Mouse (Mus musculus) cerebellum, adult 8-10 months (tissue): Measurements from ENCODE around the gene 1700016K19Rik.
A peak's percentile ranks its signal among the peaks of the same experiment; 100 is the strongest.
"Not testable (repeated sequence)": the region's sequence is repeated elsewhere in the genome, so short reads cannot be mapped to it uniquely, and the experiment has no call there.

Experiments
- DNase-seq: peaks from one replicate; pipeline ENCODE4 v3.0.0; 2022

1700016K19Rik gene

DNA sequence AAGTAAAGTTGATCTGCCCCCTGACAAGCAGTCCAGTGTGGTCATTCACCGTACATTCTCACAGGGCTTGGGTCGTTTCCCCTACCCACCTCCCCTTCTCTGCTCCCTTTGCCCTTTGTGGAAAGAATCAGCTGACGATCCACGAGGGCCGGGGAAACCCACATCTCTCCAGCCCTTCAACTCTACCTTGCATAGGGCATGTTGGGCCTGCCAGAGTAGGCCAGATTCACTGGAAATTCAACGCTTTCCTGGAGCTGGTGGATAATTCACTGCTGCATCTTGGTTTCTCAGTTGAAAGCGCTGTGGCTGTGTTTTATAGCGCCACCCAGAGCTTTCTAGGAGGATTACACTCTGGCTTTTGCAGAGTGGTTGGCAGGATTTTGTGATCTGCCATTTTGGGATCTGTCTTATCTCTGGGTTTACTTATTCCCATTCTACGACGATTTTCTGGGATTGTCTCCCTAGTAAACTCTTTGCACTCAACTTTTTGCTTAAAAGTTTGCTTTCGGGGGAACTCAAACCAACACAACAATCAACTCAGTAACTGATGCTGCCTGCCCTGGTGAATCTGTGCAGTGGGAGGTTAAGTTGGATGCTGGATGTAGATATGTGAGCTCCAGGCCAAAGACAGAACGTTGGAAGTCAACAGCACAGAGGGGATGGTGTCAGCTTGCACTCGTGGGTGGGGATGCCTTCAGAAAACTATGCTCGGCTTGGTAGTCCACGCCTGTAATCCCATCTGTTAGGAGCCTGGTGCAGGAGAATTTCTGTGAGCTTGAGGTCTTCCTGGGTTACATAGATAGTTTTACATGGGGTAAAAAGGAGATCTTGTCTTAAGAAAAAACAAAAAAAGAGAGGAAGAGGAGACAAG is 8.5 kb upstream of the 1700016K19Rik start:
- DNase-seq: no peak

DNA sequence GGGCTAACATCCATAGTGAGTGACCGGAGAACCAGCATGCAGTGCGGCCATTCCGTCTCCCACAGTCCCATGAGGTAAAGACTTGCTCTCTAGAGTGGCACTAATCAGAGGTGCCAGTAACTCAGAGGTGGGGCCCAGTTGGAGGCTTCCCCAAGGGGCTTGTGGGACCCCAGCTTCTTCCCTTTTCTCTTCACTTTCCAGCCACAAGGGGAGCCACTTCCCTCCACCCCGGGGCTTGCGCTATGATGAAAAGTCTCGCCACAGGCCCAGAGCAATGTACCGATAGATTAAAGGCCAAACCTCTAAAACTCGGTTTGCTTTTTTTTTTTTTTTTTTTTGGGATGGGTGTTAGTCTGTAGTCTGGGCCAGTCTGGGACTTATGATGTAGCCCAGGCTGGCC is 7.8 kb upstream of the 1700016K19Rik start:
- DNase-seq: no peak

DNA sequence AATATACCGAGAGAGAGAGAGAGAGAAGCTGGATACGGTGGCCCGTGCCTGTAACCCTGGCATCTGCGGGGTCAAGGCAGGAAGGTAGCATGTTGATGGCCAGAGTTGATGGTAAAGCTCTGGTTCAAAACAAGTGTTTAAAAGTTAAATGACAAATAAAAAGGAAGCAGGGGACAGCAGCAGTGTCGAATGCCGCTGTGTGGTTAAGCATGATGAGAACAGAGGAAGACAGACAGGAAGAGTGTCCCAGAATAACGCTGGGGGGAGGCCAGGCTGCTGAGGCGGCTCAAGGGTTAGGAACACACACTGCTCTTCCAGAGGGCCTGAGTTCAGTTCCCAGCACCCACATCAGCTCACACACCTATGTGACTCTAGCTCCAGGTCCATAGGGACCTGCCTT is 7.2 kb upstream of the 1700016K19Rik start:
- DNase-seq: no peak

DNA sequence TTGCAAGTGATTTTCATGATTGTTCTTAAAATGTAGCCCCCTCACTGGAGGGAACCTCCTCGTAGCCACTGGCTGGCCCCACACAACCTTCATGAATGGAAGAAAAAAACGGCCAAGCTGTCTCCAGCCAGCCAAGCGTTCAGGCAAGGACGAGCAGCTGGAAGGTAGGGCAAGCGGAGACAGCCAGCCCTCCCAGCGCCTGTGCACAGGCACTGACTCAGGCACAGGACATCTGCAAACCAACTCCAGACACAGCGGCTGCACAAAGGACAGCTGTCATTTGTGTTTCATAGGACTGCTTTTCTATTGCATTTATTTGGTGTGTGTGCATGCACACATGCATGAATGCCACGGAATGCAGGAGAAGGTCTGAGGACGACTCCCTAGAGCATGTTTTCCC is 5.4 kb upstream of the 1700016K19Rik start:
- DNase-seq: no peak

DNA sequence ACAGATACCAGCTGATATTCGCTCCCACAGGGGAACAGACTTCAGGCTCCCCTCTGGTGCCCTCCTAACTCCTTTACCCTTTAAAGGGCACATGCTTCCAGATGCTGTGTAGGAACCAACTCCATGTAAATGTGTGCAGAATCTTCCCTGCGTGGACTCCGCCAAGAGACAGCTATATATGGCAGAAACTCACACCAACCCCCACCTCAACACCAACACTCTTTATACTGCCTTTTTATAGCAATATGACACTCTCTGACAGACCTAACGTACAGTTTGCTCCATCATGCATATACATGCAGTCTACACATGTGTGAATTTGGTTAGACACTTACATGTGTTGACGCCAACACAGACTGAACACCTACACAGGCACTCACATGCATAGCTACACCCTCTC is 989 bp downstream of the 1700016K19Rik start:
- DNase-seq: no peak

DNA sequence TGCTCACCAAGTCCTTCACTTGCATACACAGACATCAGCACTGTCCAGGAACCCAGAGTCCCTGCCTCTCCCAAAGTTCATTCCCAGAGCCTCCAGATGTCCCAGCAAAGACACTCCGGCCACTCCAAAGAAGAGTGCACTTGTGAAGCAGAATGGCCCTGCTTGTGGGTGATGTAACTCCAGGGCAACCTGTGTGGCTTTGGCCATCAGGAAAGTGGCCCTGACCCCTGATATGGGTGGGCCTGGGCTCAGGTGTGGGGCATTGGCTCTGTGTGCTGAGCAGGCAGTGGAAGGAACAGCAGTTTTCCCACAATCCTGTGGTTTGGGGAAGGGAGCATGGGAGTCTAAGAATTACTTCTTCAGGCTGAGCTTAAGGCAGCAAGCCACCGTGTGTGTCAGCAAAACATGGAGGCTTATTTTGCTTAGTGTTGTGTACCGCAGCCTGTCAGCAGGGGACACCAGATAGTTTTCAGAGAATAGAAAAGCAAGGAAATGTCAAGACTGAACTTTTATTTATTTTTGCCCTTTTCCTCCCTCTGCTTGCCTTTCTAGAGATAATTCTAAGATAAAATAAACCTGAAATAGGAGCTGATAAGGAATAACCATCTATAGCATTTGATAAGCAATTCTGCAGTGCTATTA is 1.6 kb downstream of the 1700016K19Rik start:
- no peak for DNase-seq

DNA sequence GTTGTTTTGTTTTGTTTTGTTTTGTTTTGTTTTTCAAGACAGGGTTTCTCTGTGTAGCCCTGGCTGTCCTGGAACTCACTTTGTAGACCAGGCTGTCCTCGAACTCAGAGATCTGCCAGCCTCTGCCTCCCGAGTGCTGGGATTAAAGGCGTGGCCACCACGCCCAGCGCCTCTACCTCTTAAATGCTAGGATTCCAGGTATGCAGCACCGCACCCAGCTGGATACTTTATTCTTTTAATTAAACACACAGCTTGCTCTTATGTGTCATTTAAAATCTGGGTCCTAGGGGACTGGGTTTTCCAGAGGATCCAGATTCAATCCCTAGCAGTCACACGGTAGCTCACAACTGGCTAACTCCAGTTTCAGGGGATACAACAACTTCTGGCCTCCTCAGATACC is 4.6 kb downstream of the 1700016K19Rik start:
- DNase-seq: not testable (repeated sequence)

DNA sequence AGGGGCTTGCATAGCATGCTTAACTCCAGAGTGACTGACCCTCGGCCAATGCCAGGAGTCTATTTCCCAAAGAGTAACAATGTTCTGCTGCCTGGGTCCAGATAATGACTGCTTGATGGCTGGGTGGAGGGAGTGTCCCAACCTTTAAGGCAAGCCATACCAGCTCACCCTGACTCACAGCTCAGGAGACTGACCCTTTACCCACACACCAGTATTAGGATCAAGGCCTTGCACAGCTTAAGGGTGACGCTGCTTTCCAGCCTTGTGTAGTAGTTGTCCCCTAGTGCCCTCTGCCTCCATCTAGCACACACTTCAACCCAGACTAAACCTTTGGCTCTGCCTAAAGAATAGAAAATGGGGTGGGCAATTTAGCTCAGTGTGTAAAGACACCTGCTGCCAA is 8.4 kb downstream of the 1700016K19Rik start:
- no peak for DNase-seq

DNA sequence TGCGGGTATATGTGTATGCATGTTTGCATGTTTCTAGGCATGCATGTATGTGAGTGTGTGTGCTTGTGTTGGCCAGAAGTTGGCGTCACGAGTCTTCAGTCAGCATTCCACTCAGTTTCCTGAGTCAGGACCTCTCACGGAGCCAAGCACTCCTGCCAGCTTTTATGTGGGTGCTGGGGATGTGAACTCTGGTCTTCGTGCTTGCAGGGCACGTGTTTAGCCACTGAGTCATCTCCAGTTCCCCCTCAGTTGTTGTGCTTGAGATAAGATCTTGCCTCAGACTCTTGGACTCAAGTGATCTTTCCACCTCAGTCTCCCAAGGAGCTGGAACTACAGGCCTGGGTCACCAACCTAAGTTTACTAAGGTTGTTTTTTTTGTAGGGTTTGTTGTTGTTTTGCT is 9.4 kb downstream of the 1700016K19Rik start:
- no peak for DNase-seq

DNA sequence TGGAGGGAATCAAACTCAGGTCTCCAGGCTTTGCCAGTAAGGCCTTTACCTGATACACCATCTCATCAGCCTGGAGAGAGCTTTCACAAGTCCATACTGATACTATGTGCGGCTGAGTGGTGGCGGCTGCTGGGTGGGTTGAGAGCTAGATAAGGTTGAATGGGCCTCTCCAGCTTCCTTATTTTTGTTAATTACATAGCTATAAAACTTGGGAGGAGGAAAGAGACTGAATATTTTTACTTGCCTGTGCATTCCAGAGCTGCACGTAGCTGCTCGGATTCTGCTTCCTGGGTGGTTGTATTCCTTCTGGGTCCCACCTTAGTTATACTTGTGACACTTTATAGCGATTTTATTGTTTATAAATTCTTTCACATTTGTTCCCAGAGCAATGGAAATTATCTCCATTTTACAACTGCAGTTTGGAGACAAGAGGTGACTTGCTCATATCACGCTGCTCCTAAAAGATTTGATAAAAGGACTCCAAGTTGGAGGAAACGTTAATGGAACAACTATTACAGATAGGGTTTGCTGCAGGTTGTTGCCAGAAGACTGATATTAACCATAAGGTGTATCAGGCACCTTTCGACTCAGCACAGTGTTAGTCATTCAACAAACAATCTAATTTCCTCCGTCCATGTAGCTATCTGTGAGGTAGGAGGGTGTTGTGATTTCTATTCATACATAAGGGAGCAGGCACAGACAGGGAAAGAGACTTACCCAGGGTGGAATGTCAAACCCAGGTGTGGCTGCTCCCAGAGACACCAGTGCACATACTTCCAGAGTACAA is 11.3 kb downstream of the 1700016K19Rik start:
- DNase-seq: no peak

DNA sequence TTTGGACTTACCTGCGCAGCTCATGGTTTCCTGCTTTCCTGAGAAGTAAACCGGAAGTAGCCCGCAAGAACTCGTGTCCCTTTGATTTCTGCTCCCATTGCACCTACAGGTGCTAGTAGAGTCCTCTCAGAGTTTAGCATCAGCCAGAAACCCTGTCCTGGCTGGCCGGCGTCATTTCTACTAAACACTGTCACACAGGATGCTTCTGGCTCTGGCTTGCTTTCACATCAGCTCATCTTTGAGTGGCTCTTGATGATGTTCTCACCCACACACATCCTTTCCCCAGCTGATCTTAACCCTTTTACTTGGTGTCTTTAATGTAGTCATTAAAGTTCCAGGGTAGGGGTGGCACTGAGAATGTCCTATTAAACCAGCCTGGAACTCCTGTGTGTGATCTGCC is 15.5 kb downstream of the 1700016K19Rik start:
- no peak for DNase-seq

DNA sequence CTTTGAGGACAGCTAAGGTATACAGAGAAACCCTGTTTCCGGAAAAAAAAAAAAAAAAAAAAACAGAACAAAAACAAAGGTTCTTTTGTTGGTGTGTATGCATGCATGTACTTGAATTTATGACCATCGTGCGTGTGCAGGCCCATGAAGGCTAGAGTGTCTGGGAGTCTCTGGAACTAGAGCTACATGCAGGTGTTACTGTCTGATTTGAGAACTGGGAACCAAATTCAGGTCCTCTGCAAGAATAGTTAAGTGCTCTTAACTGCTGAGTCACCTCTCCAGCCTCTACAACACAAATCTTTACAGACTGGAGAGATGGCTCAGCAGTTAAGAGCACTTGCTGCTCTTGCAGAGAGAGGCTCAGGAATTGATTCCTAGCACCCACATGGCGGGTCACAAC is 16.1 kb downstream of the 1700016K19Rik start:
- DNase-seq: no peak

DNA sequence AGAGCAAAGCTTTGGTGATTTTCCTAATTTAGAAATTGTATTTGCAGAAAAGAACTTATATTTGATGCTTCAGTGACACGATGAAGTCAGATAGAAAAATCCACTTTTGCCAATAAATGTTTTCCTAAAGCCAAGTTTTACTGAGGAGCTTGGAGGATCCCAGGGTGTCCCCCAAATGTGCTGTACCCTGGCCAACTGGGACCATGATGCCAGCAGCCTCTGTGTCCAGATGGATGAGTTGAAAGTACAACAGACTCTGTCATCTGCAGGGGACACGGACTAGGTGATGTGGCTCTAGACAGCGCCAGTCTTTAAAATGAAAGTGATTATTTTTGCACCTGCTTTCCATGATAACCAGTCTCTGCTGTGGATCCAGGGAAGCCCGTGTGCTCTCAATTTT is 20.2 kb downstream of the 1700016K19Rik start:
- no peak for DNase-seq

DNA sequence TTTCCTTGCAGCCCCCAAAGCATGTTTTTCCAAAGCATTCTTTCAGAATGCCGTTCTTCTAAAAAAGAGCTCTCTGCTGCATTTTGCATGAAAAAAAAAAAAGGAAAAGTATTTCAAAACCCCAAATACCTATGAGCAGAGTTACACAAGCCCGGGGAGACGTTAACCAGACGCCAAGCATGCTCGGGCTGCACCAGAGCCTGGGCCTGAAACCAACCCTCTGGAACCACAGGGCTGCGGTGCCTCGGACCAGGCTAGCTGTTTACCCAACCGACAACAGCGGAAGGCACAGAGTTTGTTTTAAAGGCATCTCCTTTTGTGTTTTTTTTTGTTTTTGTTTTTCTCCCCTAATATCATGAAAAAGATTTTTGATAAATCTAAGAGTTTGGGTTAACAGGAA is 21.2 kb downstream of the 1700016K19Rik start:
- DNase-seq: no peak

DNA sequence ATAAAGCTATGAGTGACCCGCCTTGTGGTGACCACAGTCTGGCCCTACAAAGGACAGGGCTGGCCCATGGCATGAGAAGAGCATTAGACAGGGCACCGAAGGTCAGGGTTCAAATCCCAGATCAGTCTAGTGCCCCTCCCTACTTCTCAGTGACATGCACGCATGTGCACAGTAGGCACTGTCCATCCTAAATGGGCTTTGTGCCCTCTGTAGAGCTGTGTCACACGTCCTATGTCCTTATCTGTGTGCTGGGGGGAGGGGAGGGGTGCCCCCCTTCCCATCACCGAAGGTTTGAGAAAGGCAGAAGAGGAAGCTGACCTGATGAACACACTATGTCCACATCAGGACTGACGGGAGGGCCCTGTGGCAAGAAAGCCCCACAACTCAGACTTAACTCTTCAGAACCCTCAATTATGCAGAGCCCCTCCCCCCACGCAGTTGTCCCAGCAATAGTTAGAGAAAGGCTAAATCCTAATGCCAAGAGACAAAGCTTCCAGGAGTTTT is 25.4 kb downstream of the 1700016K19Rik start:
- no peak for DNase-seq

DNA sequence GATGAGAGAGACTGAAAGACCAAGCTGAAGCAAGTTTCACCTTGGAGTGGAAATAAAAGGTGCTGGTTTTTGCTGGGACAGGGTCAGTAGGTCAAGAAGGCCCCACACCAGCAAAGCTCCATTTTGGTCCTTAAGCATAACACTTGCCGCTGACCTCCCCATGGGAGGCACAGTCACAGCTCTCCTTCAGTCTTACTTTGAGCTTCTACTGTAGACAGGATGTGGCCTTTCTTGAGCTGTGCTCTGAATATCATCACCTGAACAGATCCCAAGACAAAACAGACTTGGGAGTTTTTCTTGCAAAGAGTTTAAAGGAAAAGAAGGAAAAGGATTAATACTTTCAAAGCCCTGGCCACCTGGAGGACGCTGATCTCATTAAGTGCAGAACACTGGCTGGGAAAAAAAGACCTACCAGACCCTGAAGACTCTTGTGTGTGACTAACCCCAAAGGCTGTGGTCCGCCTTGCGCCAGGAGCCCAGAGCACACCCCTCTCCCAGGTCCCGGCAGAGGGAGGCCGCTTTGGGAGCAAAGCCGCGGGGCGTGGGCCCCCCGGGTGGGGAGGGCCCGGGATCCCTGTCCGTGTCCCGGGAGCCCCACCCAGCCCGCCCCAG is 26.9 kb downstream of the 1700016K19Rik start:
- DNase-seq: no peak

DNA sequence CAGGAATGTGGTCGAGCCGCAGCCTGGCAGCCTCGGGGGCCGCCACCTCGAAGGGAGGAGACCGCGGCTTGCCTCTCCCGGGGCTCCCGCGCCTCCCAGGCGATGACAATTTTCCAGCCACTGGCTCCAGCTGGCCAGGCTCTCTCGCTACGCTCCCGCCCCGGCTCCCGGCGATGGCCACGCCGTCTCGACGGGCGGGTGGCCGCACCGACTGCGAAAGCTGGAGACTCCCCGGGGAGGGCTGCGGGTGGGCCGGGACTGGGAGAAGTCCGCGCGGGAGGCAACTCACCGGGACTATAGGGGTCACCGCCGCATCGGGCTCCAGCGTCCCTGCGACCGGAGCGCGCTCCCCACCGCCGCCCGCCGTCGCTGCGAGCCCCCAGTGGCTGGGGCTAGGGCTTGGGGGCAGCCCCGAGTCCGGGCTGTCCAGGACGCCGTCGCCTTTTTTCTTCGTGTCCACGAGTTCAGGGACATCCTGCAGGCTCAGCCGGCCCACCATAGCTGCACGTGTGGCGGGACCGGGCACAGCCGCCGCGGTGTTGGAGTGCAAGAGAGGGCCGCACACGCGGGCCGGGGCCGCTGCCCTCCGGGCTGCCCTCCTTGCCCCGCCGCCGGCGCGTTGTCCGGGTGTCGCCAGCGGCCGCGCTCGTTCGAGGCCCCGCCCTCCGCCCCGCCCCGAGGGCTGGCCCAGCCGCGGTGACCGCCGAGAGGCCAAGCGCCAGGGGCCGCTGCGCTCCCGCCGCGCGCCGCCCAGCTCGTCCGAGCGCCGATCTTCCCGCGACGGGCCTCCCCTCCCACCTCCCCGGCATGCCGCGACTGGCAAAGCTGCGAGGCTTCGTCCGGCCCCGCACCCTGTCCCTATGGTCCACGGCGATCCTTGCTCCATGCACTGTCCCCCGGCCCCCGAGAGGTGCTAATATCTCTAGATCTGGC is 27.7 kb downstream of the 1700016K19Rik start, which contains the start of gene Rflnb:
Gene Rflnb, minus strand, starts transcription at position 644 of the 933 bp plus-strand sequence.
- DNase-seq: peak; percentile 83

DNA sequence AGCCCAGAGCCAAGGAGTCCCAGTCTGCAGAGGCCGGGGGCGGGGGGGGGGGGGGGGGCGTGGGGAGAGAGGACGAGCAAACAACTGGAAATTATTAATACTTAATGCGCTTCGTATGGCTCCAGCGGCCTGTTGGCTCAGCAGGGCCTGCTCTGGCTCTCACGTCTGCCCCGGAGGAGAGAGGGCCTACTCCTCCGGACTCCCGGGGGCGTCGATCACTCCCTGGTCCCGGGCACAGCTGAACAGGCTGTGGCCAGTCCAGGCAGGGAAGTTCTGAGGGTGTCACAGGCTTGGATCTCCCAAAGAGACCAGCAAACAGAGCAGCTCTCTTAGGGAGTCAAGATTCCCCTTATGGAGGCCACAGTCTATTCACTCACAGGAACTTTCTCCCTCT is 28.4 kb downstream of the 1700016K19Rik start:
- DNase-seq: peak; percentile 33

DNA sequence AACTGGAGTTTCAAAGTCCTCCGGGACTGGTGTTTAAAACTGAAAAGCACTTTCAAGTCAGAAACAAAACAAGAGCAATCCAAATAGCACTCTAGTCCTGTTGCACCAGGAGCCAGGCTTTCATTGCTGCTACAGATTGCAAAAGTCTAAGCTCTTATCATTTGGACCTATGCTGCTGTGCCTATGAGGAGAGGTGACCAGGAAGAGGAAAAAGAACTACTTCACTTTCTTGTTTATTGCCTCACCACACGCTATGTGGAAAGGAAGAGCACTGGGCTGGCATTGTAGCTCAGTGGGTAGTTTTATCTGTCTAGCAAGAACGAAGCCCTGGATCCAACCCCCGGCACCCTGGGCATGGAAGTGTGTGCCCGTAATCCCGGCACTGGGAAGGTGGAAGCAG is 33.6 kb downstream of the 1700016K19Rik start:
- no peak for DNase-seq

DNA sequence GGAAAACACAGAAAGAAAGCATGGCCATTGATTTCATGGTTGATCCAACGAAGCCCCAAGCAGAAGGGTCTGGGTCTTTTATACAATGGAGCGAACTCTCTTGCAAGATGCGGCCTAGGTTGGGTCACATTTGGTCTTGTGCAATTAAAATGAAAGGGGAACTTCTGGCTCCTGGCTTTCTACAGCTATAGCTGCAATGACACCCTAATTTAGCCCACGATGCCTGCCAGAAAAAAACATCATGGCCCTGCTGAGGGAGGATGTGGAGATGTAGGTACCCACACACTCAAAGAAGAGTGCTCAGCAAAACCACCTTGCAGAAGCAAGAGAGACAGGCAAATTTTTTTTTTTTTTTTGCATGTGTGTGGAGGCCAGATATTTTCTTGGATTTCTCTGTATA is 34.1 kb downstream of the 1700016K19Rik start:
- no peak for DNase-seq

DNA sequence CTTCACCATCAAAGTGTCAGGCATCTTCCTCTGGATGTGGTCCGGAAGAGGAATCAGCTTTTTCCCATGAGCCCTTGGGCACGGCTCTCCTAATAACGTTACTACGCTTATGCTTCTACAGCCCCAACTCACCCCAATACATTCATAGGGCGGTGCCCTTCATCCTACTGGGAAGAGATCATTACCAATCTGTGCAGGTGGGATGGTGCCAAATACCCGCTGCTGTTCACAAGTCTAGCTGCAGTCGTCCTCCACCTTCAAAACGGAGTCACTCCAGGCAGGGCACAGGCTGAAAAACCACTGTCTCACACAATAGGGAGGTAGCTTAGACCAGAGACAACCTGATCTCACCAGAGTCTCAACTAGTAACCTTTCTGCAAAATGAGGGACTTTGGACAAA is 35.5 kb downstream of the 1700016K19Rik start:
- peak; percentile 58 for DNase-seq
